Comparison of ENCODE assay signal across 11 mouse cellular contexts in the genomic region with DNA sequence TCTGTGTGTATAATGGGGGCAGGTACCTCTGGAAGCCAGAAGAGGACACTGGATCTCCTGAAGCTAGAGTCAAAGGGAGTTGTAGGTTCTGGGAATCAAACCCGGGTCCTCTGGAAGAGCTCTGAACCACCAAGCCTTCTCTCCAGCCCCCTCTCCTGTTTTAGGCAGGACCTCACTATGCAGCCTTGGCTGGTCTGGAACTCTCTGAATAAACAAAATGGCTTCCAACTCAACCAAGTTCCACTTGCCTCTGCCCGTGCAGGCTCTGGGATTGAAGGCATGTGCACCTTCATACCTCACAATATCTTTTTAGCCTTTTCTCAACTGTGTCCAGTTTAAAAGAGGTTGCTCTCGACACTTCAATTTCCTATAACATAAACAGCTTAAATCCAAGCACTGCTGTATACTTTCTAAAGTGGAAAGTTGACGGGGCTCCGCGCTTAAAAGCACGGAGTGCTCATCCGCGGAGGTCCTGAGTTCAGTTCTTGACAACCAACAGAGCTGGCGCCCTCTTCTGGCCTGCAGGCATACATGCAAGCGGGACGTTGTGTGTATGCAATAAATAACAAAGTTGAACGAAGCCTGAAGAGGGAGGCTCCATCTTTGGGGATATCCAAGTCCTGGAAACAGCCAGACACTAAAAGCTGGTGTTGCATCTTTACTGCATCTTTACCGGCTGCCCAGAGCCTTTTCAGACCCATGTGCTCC. TPM values are rescaled to one million over a fixed set of nuclear protein-coding genes. Genes with fewer than 3 reads are reported as not detected.
DNase-seq lines count a peak whose midpoint lies in the region; ATAC-seq and TF ChIP-seq lines count a peak whose summit lies in the region.
"Had no signal": no experiment of that assay in that cellular context is flagged by ENCODE, and none has a peak within 500 bp of the region (broad histone marks: within the 10 kb centered on the region; RNA-seq: fewer than 3 reads in every experiment).

No protein-coding gene starts in this region.

- no peaks in the 10 kb centered on the region for H3K9me3 ChIP-seq in hindbrain, postnatal 0 days (ENCODE audit: low read length)
- no peaks in the 10 kb centered on the region for H3K9me3 ChIP-seq in hindbrain, embryonic 12.5 days (replicated peaks)
- H3K9me3 ChIP-seq in CH12.LX (replicated peaks; ENCODE audit: low read length) = peaks cover 2% of the 10 kb centered on the region
- H3K9me3 ChIP-seq: neural tube, embryonic 12.5 days had no signal

- H3K4me1 ChIP-seq in hindbrain, postnatal 0 days (ENCODE audit: insufficient read depth, low read length) = no peaks in the 10 kb centered on the region
- H3K4me1 ChIP-seq in hindbrain, embryonic 12.5 days = 0 out of 2 replicates have a peak, but pooled peaks cover 2% of the 10 kb centered on the region
- no peaks in the 10 kb centered on the region for H3K4me1 ChIP-seq in CH12.LX (ENCODE audit: control insufficient read depth in 1 of 2, insufficient read depth in 2 of 2)
- H3K4me1 ChIP-seq in bone marrow, adult 2 months (ENCODE audit: control insufficient read depth, insufficient read depth, low read length) = no peaks in the 10 kb centered on the region

- no peak overlapping the region for H3K27ac ChIP-seq in hindbrain, postnatal 0 days
- no peak overlapping the region for H3K27ac ChIP-seq in hindbrain, embryonic 12.5 days
- no peak overlapping the region for H3K27ac ChIP-seq in CH12.LX (ENCODE audit: insufficient read depth, low read depth)
- no peak overlapping the region for H3K27ac ChIP-seq in bone marrow, adult 2 months (ENCODE audit: control insufficient read depth, insufficient read depth, low read depth, low read length, poor library complexity)
- H3K27ac ChIP-seq: neural tube, embryonic 12.5 days had no signal

- peak; percentile 32; the same call in 1 of the 2 replicates for TF ChIP-seq CTCF in hindbrain, postnatal 0 days (IDR thresholded peaks at IDR 0.05; ENCODE audit: low read depth)
- TF ChIP-seq CTCF in CH12.LX (conservative IDR thresholded peaks at IDR 0.05 in 1 of 2, IDR thresholded peaks at IDR 0.05 in 1 of 2; ENCODE audit: low read depth in 2 of 2, low read length in 2 of 2) = peak; percentile 73 to 82
- TF ChIP-seq CTCF in bone marrow, adult 2 months (IDR thresholded peaks at IDR 0.05; ENCODE audit: control insufficient read depth, insufficient read depth, low read length) = peak; percentile 73

- in situ Hi-C loops in CH12.LX (cut with MboI; ENCODE audit: low pct_ligation_motif_present, low pct_unique_long_range_greater_than_20kb, low sequenced_read_pairs) = no loop called here

- no peak overlapping the region for H3K9ac ChIP-seq in hindbrain, postnatal 0 days (replicated peaks; ENCODE audit: low read length)
- no peak overlapping the region for H3K9ac ChIP-seq in hindbrain, embryonic 12.5 days
- H3K9ac ChIP-seq in CH12.LX (ENCODE audit: insufficient read depth, low read depth) = no peak overlapping the region
- H3K9ac ChIP-seq: neural tube, embryonic 12.5 days had no signal

- no peak overlapping the region for H3K4me2 ChIP-seq in hindbrain, postnatal 0 days (ENCODE audit: low read depth, low read length)
- H3K4me2 ChIP-seq in hindbrain, embryonic 12.5 days (replicated peaks) = no peak overlapping the region
- H3K4me2 ChIP-seq in CH12.LX (ENCODE audit: insufficient read depth, low read depth, poor library complexity, severe bottlenecking) = no peak overlapping the region
- H3K4me2 ChIP-seq: neural tube, embryonic 12.5 days had no signal

- WGBS in hindbrain, postnatal 0 days = 61% methylated on average over 14 of the region's 14 CpGs
- 59% methylated on average over 14 of the region's 14 CpGs for WGBS in hindbrain, embryonic 12.5 days
- WGBS in bone marrow, adult 2 months = 62% methylated on average over 14 of the region's 14 CpGs

- TF ChIP-seq EP300 in CH12.LX (IDR thresholded peaks at IDR 0.05; ENCODE audit: low read length) = no peak

- no peak for DNase-seq in hindbrain, postnatal 0 days (ENCODE audit: low spot score)
- DNase-seq in CH12.LX (ENCODE audit: extremely low read depth) = no peak
- DNase-seq in lung, postnatal 36 days = peak; percentile 30
- no peak for DNase-seq in heart, postnatal 25 days (ENCODE audit: low spot score)
- DNase-seq in gastrocnemius, postnatal 10 days = no peak
- DNase-seq: cerebellum, adult 9-11 months had no signal

- intact Hi-C loops in heart, postnatal 25 days (cut with DNase I) = no loop called here

- H3K36me3 ChIP-seq in hindbrain, postnatal 0 days (ENCODE audit: insufficient read depth, low read length) = no peaks in the 10 kb centered on the region
- H3K36me3 ChIP-seq in hindbrain, embryonic 12.5 days = no peaks in the 10 kb centered on the region
- H3K36me3 ChIP-seq in CH12.LX (replicated peaks in 1 of 2; ENCODE audit: control insufficient read depth in 1 of 2, insufficient read depth in 1 of 2, low read length in 1 of 2) = no peaks in the 10 kb centered on the region
- H3K36me3 ChIP-seq: neural tube, embryonic 12.5 days had no signal

- H3K27me3 ChIP-seq in hindbrain, postnatal 0 days (ENCODE audit: insufficient read depth, low read length) = no peaks in the 10 kb centered on the region
- no peaks in the 10 kb centered on the region; the same call in none of the 2 replicates for H3K27me3 ChIP-seq in hindbrain, embryonic 12.5 days
- H3K27me3 ChIP-seq in CH12.LX (replicated peaks) = peaks cover 33% of the 10 kb centered on the region
- H3K27me3 ChIP-seq: neural tube, embryonic 12.5 days had no signal

- H3K4me3 ChIP-seq in hindbrain, postnatal 0 days (ENCODE audit: low read length) = no peak overlapping the region
- no peak overlapping the region for H3K4me3 ChIP-seq in hindbrain, embryonic 12.5 days
- H3K4me3 ChIP-seq in CH12.LX (replicated peaks in 1 of 3; ENCODE audit: low read depth in 2 of 3, low read length in 2 of 3, poor library complexity in 1 of 3) = no peak overlapping the region
- H3K4me3 ChIP-seq in bone marrow, adult 2 months (replicated peaks; ENCODE audit: control insufficient read depth, low read depth, low read length) = no peak overlapping the region
- H3K4me3 ChIP-seq: neural tube, embryonic 12.5 days had no signal

- no peak for ATAC-seq in hindbrain, postnatal 0 days
- no peak for ATAC-seq in hindbrain, embryonic 12.5 days (ENCODE audit: low FRiP score)
- no peak for ATAC-seq in activated CD4-positive, CD25-positive, alpha-beta regulatory T cell, adult 4 months

- H3K79me2 ChIP-seq in CH12.LX (replicated peaks; ENCODE audit: control insufficient read depth, extremely low read depth, insufficient read depth, poor library complexity, severe bottlenecking) = no peaks in the 10 kb centered on the region

- dilution Hi-C loops in CH12.LX (cut with MboI; ENCODE audit: extremely low pct_ligation_motif_present, extremely low pct_unique_long_range_greater_than_20kb, low sequenced_read_pairs) = no loop called here

- TF ChIP-seq RAD21 in CH12.LX (IDR thresholded peaks at IDR 0.05; ENCODE audit: low read depth, low read length) = peak; percentile 40

- no peak for TF ChIP-seq POLR2A in CH12.LX (IDR thresholded peaks at IDR 0.05; ENCODE audit: low read depth, low read length)
- no peak for TF ChIP-seq POLR2A in bone marrow, adult 2 months (IDR thresholded peaks at IDR 0.05; ENCODE audit: borderline replicate concordance, control insufficient read depth, low read depth, low read length)

TF ChIP-seq in CH12.LX, 34 proteins besides CTCF, POLR2A, EP300 and RAD21 (continues in another document):
- no peak for TF ChIP-seq HCFC1 (IDR thresholded peaks at IDR 0.05; ENCODE audit: low read depth, low read length)
- no peak for TF ChIP-seq MEF2A (IDR thresholded peaks at IDR 0.05; ENCODE audit: borderline replicate concordance, low read depth, low read length)
- TF ChIP-seq RCOR1 (conservative IDR thresholded peaks at IDR 0.05; ENCODE audit: low read depth, low read length) = no peak
- TF ChIP-seq TBP (conservative IDR thresholded peaks at IDR 0.05; ENCODE audit: low read depth, low read length) = no peak
- no peak for TF ChIP-seq BHLHE40 (IDR thresholded peaks at IDR 0.05; ENCODE audit: low read depth, low read length)
- TF ChIP-seq POLR2AphosphoS2 (IDR thresholded peaks at IDR 0.05; ENCODE audit: low read depth, low read length) = no peak
- TF ChIP-seq MAFK (IDR thresholded peaks at IDR 0.05; ENCODE audit: insufficient replicate concordance, low read length) = no peak
- no peak for TF ChIP-seq SIN3A (IDR thresholded peaks at IDR 0.05; ENCODE audit: low read length)
- TF ChIP-seq ZNF384 (IDR thresholded peaks at IDR 0.05; ENCODE audit: low read depth, low read length) = no peak
- TF ChIP-seq CHD1 (IDR thresholded peaks at IDR 0.05; ENCODE audit: low read depth, low read length) = no peak
- TF ChIP-seq MYC (IDR thresholded peaks at IDR 0.05; ENCODE audit: low read depth, low read length) = 0 out of 2 replicates have a peak, but pooled peaks have one; percentile 10
- TF ChIP-seq SMC3 (IDR thresholded peaks at IDR 0.05; ENCODE audit: low read depth, low read length) = peak; percentile 78

RNA-seq across cellular contexts. Expression of gene Gucy2e, which starts 14.5 kb away (rescaled TPM):
- 0.73 and 1.2 TPM in 2 replicates for total RNA-seq in hindbrain, postnatal 0 days (2014; rRNA removed)
- 0.52 and 0.61 TPM in 2 replicates for polyA plus RNA-seq in hindbrain, postnatal 0 days (2015; fragmentation: Nextera tagmentation; extraction: Ambion mirVana)
- 0.04 and 0.13 TPM in 2 replicates for polyA plus RNA-seq in hindbrain, embryonic 12.5 days (2016; fragmentation: Nextera tagmentation; extraction: Ambion mirVana)
- not detected in 2 replicates for total RNA-seq in CH12.LX (2012; rRNA removed)
- total RNA-seq in CH12.LX (2014; rRNA removed) = 0.03 TPM in 1 of 2 replicates, not detected in the other
- polyA plus RNA-seq in CH12.LX (2012; ENCODE audit: insufficient read length, low read depth) = not detected in 2 replicates
- not detected in 2 replicates for polyA plus RNA-seq in bone marrow, adult 2 months (2011; ENCODE audit: insufficient read depth, insufficient read length, low replicate concordance, missing spikeins)
- polyA plus RNA-seq in activated CD4-positive, CD25-positive, alpha-beta regulatory T cell, adult 4 months (2017; shearing (Covaris generic)) = under 1 TPM; 0.24 to 0.48 TPM
- 1 to 10 TPM; 1.4 to 1.5 TPM for total RNA-seq in heart, postnatal 25 days (2021)
- not detected for total RNA-seq in gastrocnemius, postnatal 10 days (2021)
- total RNA-seq: hematopoietic stem cell, adult 5-6 weeks had no signal

RNA-seq across cellular contexts. Expression of gene Alox8, which starts 53.6 kb away (rescaled TPM):
- 3.1 and 5.8 TPM in 2 replicates for total RNA-seq in hindbrain, postnatal 0 days (2014; rRNA removed)
- 1.2 and 1.5 TPM in 2 replicates for polyA plus RNA-seq in hindbrain, postnatal 0 days (2015; fragmentation: Nextera tagmentation; extraction: Ambion mirVana)
- polyA plus RNA-seq in hindbrain, embryonic 12.5 days (2016; fragmentation: Nextera tagmentation; extraction: Ambion mirVana) = 0.06 and 0.07 TPM in 2 replicates
- total RNA-seq in CH12.LX (2012; rRNA removed) (0.30 and 0.50 TPM in 2 replicates), CH12.LX (2014; rRNA removed) (not detected in 2 replicates)
- polyA plus RNA-seq in CH12.LX (2012; ENCODE audit: insufficient read length, low read depth) = 0.10 TPM in 1 of 2 replicates, not detected in the other
- not detected in 2 replicates for polyA plus RNA-seq in bone marrow, adult 2 months (2011; ENCODE audit: insufficient read depth, insufficient read length, low replicate concordance, missing spikeins)
- polyA plus RNA-seq in activated CD4-positive, CD25-positive, alpha-beta regulatory T cell, adult 4 months (2017; shearing (Covaris generic)) = 1 to 10 TPM; 2.2 to 5.0 TPM
- total RNA-seq in heart, postnatal 25 days (2021) = 1 to 10 TPM; 1.6 to 1.8 TPM
- under 1 TPM in 1 of 2 experiments, not detected in 1; 0.09 TPM for total RNA-seq in gastrocnemius, postnatal 10 days (2021)
